Comparison of ENCODE assay signal across 7 mouse cellular contexts in genomic region chr1:178146915-178147314, GRCm38 (mm10). TPM values are rescaled to one million over a fixed set of nuclear protein-coding genes. Genes with fewer than 3 reads are reported as not detected.
DNase-seq lines count a peak whose midpoint lies in the region; ATAC-seq lines count a peak whose summit lies in the region.
"Not testable (repeated sequence)": the region's sequence is repeated elsewhere in the genome, so short reads cannot be mapped to it uniquely, and the experiment has no call there.

No protein-coding gene starts in this region.

- WGBS in forebrain, embryonic 11.5 days = 46% methylated on average over 3 of the region's 4 CpGs
- WGBS in hindbrain, embryonic 10.5 days = 41% methylated on average over 4 of the region's 4 CpGs
- 39% methylated on average over 4 of the region's 4 CpGs for WGBS in kidney, embryonic 15.5 days
- WGBS in neural tube, embryonic 11.5 days = 58% methylated on average over 3 of the region's 4 CpGs

- not testable (repeated sequence) for H3K4me2 ChIP-seq in forebrain, embryonic 11.5 days (ENCODE audit: low read depth, low read length, severe bottlenecking); kidney, embryonic 15.5 days; neural tube, embryonic 11.5 days (ENCODE audit: low read depth)

- not testable (repeated sequence) for H3K4me3 ChIP-seq in forebrain, embryonic 11.5 days (ENCODE audit: low read depth, low read length); hindbrain, embryonic 10.5 days; kidney, embryonic 15.5 days (replicated peaks); neural tube, embryonic 11.5 days (ENCODE audit: low read depth, low read length)

- not testable (repeated sequence) for H3K4me1 ChIP-seq in forebrain, embryonic 11.5 days (replicated peaks; ENCODE audit: control insufficient read depth, insufficient read depth, low read length); hindbrain, embryonic 10.5 days (replicated peaks); kidney, embryonic 15.5 days; neural tube, embryonic 11.5 days (ENCODE audit: control insufficient read depth, insufficient read depth, low read length)

- peak; percentile 30; the same call in 1 of the 2 replicates for ATAC-seq in forebrain, embryonic 11.5 days (replicated peaks; ENCODE audit: low FRiP score)
- ATAC-seq in kidney, embryonic 15.5 days (replicated peaks; ENCODE audit: low FRiP score) = 0 out of 2 replicates have a peak, but pooled peaks have one; percentile 43
- ATAC-seq in neural tube, embryonic 11.5 days (ENCODE audit: insufficient read depth, low FRiP score, low TSS enrichment) = peak; percentile 45; the same call in 1 of the 2 replicates

- not testable (repeated sequence) for H3K27ac ChIP-seq in forebrain, embryonic 11.5 days (ENCODE audit: low read depth, low read length); kidney, embryonic 15.5 days; neural tube, embryonic 11.5 days (ENCODE audit: low read depth, low read length)
- peak overlapping the region; percentile 70; the same call in 1 of the 2 replicates for H3K27ac ChIP-seq in hindbrain, embryonic 10.5 days

- not testable (repeated sequence) for H3K9ac ChIP-seq in forebrain, embryonic 11.5 days (ENCODE audit: low read length); kidney, embryonic 15.5 days; neural tube, embryonic 11.5 days (ENCODE audit: low read length)

- H3K36me3 ChIP-seq in forebrain, embryonic 11.5 days (ENCODE audit: control insufficient read depth, insufficient read depth, low read length); hindbrain, embryonic 10.5 days; kidney, embryonic 15.5 days; neural tube, embryonic 11.5 days (ENCODE audit: control insufficient read depth, insufficient read depth, low read length): not testable (repeated sequence)

- not testable (repeated sequence) for H3K27me3 ChIP-seq in forebrain, embryonic 11.5 days (ENCODE audit: control insufficient read depth, insufficient read depth, low read length); hindbrain, embryonic 10.5 days (ENCODE audit: insufficient read depth, poor library complexity, severe bottlenecking); kidney, embryonic 15.5 days; neural tube, embryonic 11.5 days (ENCODE audit: control insufficient read depth, insufficient read depth, low read length)

- peak; percentile 14 for DNase-seq in adrenal gland, adult 2 months
- peak; percentile 24 for DNase-seq in embryo, embryonic 11 days
- DNase-seq in forebrain, embryonic 11.5 days (ENCODE audit: low spot score); hindbrain, embryonic 10.5 days (ENCODE audit: low spot score); neural tube, embryonic 11.5 days (ENCODE audit: low spot score): not testable (repeated sequence)
- peak; percentile 12 for DNase-seq in lung, postnatal 10 days

- not testable (repeated sequence) for H3K9me3 ChIP-seq in forebrain, embryonic 11.5 days (ENCODE audit: control insufficient read depth, low read length); hindbrain, embryonic 10.5 days; kidney, embryonic 15.5 days (replicated peaks); neural tube, embryonic 11.5 days (ENCODE audit: control insufficient read depth, low read length)

RNA-seq across cellular contexts. Expression of gene Desi2, which starts 40.3 kb away (rescaled TPM):
- total RNA-seq in adrenal gland, adult 2 months (2021) = 10 to 100 TPM; 18.9 to 26.1 TPM
- polyA plus RNA-seq in adrenal gland, adult 2 months (2012; rRNA removed) = 13.1 and 13.2 TPM in 2 replicates
- polyA plus RNA-seq in forebrain, embryonic 11.5 days (2014; fragmentation: Nextera tagmentation; extraction: Ambion mirVana) = 17.6 and 20.2 TPM in 2 replicates
- polyA plus RNA-seq in hindbrain, embryonic 10.5 days (2016; fragmentation: Nextera tagmentation; extraction: Ambion mirVana) = 12.7 and 17.6 TPM in 2 replicates
- 23.2 and 25.1 TPM in 2 replicates for polyA plus RNA-seq in kidney, embryonic 15.5 days (2015; fragmentation: Nextera tagmentation; extraction: Ambion mirVana)
- 17.8 and 18.0 TPM in 2 replicates for polyA plus RNA-seq in neural tube, embryonic 11.5 days (2014; fragmentation: Nextera tagmentation; extraction: Ambion mirVana)
